Mouse (Mus musculus): Measurements from ENCODE around the gene B3gnt2.

Gene B3gnt2

DNA sequence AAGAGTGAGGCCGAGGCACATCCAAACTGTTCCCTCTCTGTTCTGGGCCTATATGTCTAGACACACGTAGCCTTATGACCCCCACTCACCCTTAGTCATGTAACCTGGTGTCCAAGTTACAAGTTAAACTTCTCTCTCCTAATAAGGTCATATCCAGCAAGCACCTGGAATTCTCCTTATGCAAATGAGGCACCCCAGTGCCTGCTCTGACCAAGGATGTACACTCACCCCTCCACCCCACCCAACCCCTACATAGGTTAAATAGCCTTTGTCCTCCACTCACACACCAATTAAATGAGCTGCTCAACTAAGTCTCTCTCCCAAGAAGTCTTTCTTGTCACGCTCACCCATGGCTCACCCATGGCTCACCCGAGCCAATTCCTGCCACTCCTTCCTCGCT, 69.0 kb downstream of the B3gnt2 start:
- in situ Hi-C loops (cut with MboI; ENCODE audit: unreplicated experiment in 2 of 2), result no loop called here

GRCm38 (mm10) chr11:22787833-22788232, 72.9 kb downstream of the B3gnt2 start:
- in situ Hi-C loops (cut with MboI; ENCODE audit: unreplicated experiment in 2 of 2), result no loop called here

GRCm38 (mm10) chr11:22784477-22784876, 76.3 kb downstream of the B3gnt2 start:
- in situ Hi-C loops (cut with MboI; ENCODE audit: unreplicated experiment in 2 of 2), result loop anchor here (5.0 kb wide), 1 partner anchor 33 kb away; no protein-coding TSS in a partner anchor

- in situ Hi-C loops (cut with MboI; ENCODE audit: unreplicated experiment in 2 of 2), result loop anchor here (5.0 kb wide), 1 partner anchor 35 kb away; no protein-coding TSS in a partner anchor
Measured at GRCm38 (mm10) chr11:22782705-22783124, 78.0 kb downstream of the B3gnt2 start.

DNA sequence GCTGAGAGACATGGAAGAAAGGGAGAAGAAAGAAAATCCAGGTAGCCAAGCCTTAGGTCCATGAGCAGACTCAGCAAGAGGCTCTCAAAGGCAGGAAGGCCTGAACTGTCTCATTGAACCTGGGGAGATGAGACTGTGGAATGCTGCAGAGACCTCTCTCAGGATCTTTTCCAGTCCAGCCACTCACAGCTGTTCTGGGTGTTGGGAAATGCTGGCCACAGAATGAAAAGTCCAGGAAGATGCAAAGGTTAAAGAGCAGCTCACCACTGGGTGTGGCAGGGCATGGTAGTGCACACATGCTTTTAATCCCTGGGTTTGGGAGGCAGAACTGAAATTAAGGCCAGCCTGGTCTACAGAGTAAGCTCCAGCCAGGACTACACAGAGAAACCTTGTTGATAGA, 79.6 kb downstream of the B3gnt2 start:
- in situ Hi-C loops (cut with MboI; ENCODE audit: unreplicated experiment in 2 of 2), result loop anchor here (5.0 kb wide), 1 partner anchor 36 kb away; no protein-coding TSS in a partner anchor

GRCm38 (mm10) chr11:22780761-22781160, 80.0 kb downstream of the B3gnt2 start:
- in situ Hi-C loops (cut with MboI; ENCODE audit: unreplicated experiment in 2 of 2), result loop anchor here (5.0 kb wide), 1 partner anchor 37 kb away; no protein-coding TSS in a partner anchor

GRCm38 (mm10) chr11:22779821-22780551, 80.8 kb downstream of the B3gnt2 start:
- in situ Hi-C loops (cut with MboI; ENCODE audit: unreplicated experiment in 2 of 2), result loop anchor here (5.0 to 10.0 kb wide), 4 partner anchors 37 to 177 kb away; no protein-coding TSS in a partner anchor

DNA sequence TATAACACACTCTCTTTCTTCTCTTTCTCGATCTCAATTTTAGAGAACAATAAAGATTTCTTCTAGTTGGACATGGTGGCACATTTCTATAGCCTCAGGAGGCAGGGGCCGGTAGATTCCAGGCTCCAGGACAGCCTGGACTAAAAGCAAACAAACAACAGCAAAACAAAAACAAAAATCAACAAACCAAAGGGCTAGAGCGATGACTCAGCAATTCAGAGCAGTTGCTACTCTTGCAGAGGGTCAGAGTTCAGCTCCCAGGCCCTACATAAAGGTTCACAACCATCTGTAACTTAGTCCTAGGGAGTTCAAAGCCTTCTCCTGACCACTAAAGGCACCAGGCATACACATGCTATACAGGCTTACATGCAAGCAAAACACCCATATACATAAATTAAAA, 82.2 kb downstream of the B3gnt2 start:
- in situ Hi-C loops (cut with MboI; ENCODE audit: unreplicated experiment in 2 of 2), result loop anchor here (5.0 to 10.0 kb wide), 3 partner anchors 64 to 179 kb away; no protein-coding TSS in a partner anchor

- in situ Hi-C loops (cut with MboI; ENCODE audit: unreplicated experiment in 2 of 2), result loop anchor here (5.0 to 10.0 kb wide), 3 partner anchors 63 to 180 kb away; no protein-coding TSS in a partner anchor
Measured at GRCm38 (mm10) chr11:22777531-22777930, 83.2 kb downstream of the B3gnt2 start.

GRCm38 (mm10) chr11:22774821-22775220, 85.9 kb downstream of the B3gnt2 start:
- in situ Hi-C loops (cut with MboI; ENCODE audit: unreplicated experiment in 2 of 2), result loop anchor here (5.0 to 10.0 kb wide), 3 partner anchors 60 to 182 kb away; no protein-coding TSS in a partner anchor

DNA sequence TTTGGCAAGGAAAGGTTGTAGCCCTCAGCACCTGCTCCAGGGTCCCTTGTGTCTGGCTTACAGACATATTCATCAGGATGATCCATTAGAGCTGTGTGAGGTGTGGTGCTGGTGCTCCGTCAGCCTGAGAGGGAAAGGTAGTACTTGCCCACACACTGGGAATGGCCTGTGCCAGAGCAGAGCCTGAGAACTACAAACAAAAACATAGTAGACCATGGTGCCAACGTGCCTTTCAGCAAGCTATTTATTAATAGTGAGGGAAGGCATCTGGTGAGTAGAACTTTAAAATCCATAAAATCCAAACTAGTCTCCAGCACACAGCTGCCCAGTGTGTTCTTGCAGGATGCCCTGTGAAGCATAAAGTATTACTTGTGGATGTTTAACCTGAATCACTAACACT, 94.5 kb downstream of the B3gnt2 start:
- in situ Hi-C loops (cut with MboI; ENCODE audit: unreplicated experiment in 2 of 2), result loop anchor here in 1 of 2 experiments (10.0 kb wide), 1 partner anchor 49 kb away; no protein-coding TSS in a partner anchor

DNA sequence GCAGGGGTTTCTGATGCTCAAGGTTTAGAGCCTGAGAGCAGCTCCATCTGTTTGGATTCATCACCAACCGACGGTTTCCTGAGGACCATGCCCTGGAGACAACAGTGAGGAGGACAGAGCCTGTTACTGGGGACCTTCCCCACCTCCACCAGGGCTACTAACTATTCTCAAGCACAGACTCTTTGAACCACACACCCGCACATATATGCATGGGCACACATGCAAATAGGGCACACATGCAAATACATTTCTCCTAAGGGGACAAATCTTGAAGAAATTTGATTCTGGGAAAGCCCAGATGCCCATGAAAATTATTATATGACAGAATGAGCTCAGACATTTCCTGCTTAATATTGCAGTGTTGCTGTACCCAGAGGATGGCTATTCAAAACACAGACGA, 95.3 kb downstream of the B3gnt2 start:
- in situ Hi-C loops (cut with MboI; ENCODE audit: unreplicated experiment in 2 of 2), result loop anchor here in 1 of 2 experiments (10.0 kb wide), 1 partner anchor 49 kb away; no protein-coding TSS in a partner anchor

DNA sequence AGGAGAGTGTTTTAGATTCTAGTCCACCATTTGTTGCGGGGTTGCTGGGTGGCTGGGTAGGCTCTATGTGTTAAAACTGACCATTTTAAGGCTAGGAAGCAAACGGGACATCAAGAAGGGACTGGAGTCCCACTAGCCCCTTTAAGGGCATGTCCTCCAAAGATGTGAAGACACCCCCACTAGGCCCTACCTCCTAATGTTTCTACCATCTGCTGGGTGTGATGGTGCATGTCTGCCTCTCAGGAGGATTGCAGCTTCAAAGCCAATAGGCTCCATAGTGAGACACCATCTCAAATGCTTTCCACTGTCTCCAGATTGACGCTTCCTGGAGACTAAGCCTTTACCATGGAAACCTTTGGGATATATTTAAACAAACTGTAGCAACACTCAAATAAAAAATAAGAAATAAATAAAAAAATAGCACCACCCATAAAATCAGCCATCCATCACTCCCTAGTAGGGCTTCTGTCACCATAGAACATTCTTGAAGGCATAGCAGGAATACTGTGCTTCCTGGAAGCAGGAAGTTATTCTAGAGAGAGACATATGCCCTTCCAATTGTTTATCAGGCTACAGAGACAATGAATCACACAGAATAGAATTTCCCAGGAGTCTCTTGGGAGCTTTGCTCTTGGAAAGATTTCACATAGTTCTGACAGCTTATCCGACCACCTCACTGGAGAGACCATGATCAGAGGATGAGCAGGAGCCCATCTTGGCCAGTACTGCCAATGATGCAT, 97.0 kb downstream of the B3gnt2 start:
- in situ Hi-C loops (cut with MboI; ENCODE audit: unreplicated experiment in 2 of 2), result loop anchor here in 1 of 2 experiments (10.0 kb wide), 1 partner anchor 51 kb away; no protein-coding TSS in a partner anchor

- in situ Hi-C loops (cut with MboI; ENCODE audit: unreplicated experiment in 2 of 2), result loop anchor here in 1 of 2 experiments (10.0 kb wide), 1 partner anchor 52 kb away; no protein-coding TSS in a partner anchor
Measured at GRCm38 (mm10) chr11:22763055-22763454, 97.7 kb downstream of the B3gnt2 start.

GRCm38 (mm10) chr11:22762236-22762927, 98.4 kb downstream of the B3gnt2 start:
- in situ Hi-C loops (cut with MboI; ENCODE audit: unreplicated experiment in 2 of 2), result loop anchor here in 1 of 2 experiments (10.0 kb wide), 1 partner anchor 52 kb away; no protein-coding TSS in a partner anchor

DNA sequence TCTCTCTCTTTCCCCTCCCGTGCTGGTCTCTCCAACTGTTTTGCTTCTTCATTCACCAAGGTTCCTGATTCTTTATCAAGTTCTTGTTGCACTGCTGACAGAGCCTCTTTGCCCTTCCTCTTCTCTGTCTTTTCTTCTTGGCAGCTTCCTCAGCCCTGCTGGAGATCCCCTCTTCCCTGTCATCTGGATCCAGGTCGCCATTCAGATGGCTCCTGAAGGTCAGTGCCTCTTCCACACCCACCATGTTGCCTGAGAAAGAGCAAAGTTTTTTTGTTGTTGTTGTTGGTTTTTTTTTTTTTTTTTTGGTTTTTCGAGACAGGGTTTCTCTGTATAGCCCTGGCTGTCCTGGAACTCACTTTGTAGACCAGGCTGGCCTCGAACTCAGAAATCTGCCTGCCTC, 101.0 kb downstream of the B3gnt2 start:
- in situ Hi-C loops (cut with MboI; ENCODE audit: unreplicated experiment in 2 of 2), result loop anchor here in 1 of 2 experiments (5.0 to 10.0 kb wide), 2 partner anchors 47 to 55 kb away; no protein-coding TSS in a partner anchor

GRCm38 (mm10) chr11:22756168-22756980, 104.4 kb downstream of the B3gnt2 start:
- in situ Hi-C loops (cut with MboI; ENCODE audit: unreplicated experiment in 2 of 2), result loop anchor here in 1 of 2 experiments (5.0 kb wide), 1 partner anchor 44 kb away; no protein-coding TSS in a partner anchor

GRCm38 (mm10) chr11:22755180-22755579, 105.6 kb downstream of the B3gnt2 start:
- in situ Hi-C loops (cut with MboI; ENCODE audit: unreplicated experiment in 2 of 2), result loop anchor here in 1 of 2 experiments (5.0 kb wide), 1 partner anchor 43 kb away; no protein-coding TSS in a partner anchor

- in situ Hi-C loops (cut with MboI; ENCODE audit: unreplicated experiment in 2 of 2), result no loop called here
Measured at GRCm38 (mm10) chr11:22752596-22752995, 108.2 kb downstream of the B3gnt2 start.

Data from v-Abl transformed pro-B cells (cell line).